Comparison of ENCODE assay signal across 8 mouse cellular contexts in genomic region chr7:4470275-4471178, GRCm38 (mm10). TPM values are rescaled to one million over a fixed set of nuclear protein-coding genes. Genes with fewer than 3 reads are reported as not detected.
DNase-seq lines count a peak whose midpoint lies in the region; ATAC-seq lines count a peak whose summit lies in the region.

No protein-coding gene starts in this region.

- peak overlapping the region; percentile 27; the same call in 1 of the 2 replicates for H3K9ac ChIP-seq in intestine, embryonic 14.5 days (ENCODE audit: low read length)
- peak overlapping the region; percentile 22; the same call in 1 of the 2 replicates for H3K9ac ChIP-seq in limb, embryonic 11.5 days (ENCODE audit: low read length)
- peak overlapping the region; percentile 66 for H3K9ac ChIP-seq in stomach, embryonic 16.5 days (ENCODE audit: low read length)

- peaks cover 4% of the 10 kb centered on the region; the same call in 1 of the 2 replicates for H3K4me1 ChIP-seq in intestine, embryonic 14.5 days (replicated peaks; ENCODE audit: control insufficient read depth, insufficient read depth, low read length)
- H3K4me1 ChIP-seq in limb, embryonic 11.5 days (ENCODE audit: control insufficient read depth, insufficient read depth, low read length) = peaks cover 3% of the 10 kb centered on the region; the same call in 1 of the 2 replicates
- peaks cover 17% of the 10 kb centered on the region for H3K4me1 ChIP-seq in midbrain, embryonic 10.5 days
- peaks cover 11% of the 10 kb centered on the region for H3K4me1 ChIP-seq in stomach, embryonic 16.5 days (ENCODE audit: control insufficient read depth, insufficient read depth, low read length)

- H3K27ac ChIP-seq in intestine, embryonic 14.5 days (ENCODE audit: low read depth) = no peak overlapping the region
- H3K27ac ChIP-seq in limb, embryonic 11.5 days (replicated peaks; ENCODE audit: low read depth, low read length) = no peak overlapping the region
- no peak overlapping the region for H3K27ac ChIP-seq in midbrain, embryonic 10.5 days (replicated peaks)
- no peak overlapping the region for H3K27ac ChIP-seq in stomach, embryonic 16.5 days (ENCODE audit: low read length)

- WGBS in intestine, embryonic 14.5 days = 2% methylated on average over 35 of the region's 35 CpGs
- WGBS in limb, embryonic 11.5 days = 3% methylated on average over 35 of the region's 35 CpGs
- WGBS in midbrain, embryonic 10.5 days = 2% methylated on average over 35 of the region's 35 CpGs
- WGBS in stomach, embryonic 16.5 days = 3% methylated on average over 35 of the region's 35 CpGs

- H3K4me2 ChIP-seq in intestine, embryonic 14.5 days (ENCODE audit: low read length) = peak overlapping the region; percentile 94
- peak overlapping the region; percentile 54 for H3K4me2 ChIP-seq in limb, embryonic 11.5 days (ENCODE audit: low read depth, severe bottlenecking)
- H3K4me2 ChIP-seq in stomach, embryonic 16.5 days (ENCODE audit: low read depth, low read length) = peak overlapping the region; percentile 94

- no peaks in the 10 kb centered on the region for H3K36me3 ChIP-seq in intestine, embryonic 14.5 days (ENCODE audit: control insufficient read depth, insufficient read depth, low read length)
- no peaks in the 10 kb centered on the region for H3K36me3 ChIP-seq in limb, embryonic 11.5 days (ENCODE audit: control insufficient read depth, insufficient read depth, low read length)
- H3K36me3 ChIP-seq in midbrain, embryonic 10.5 days = no peaks in the 10 kb centered on the region
- H3K36me3 ChIP-seq in stomach, embryonic 16.5 days (ENCODE audit: control insufficient read depth, insufficient read depth, low read length) = no peaks in the 10 kb centered on the region

- no peaks in the 10 kb centered on the region for H3K9me3 ChIP-seq in intestine, embryonic 14.5 days (ENCODE audit: control insufficient read depth, low read length)
- H3K9me3 ChIP-seq in limb, embryonic 11.5 days (ENCODE audit: control insufficient read depth, low read length) = no peaks in the 10 kb centered on the region
- no peaks in the 10 kb centered on the region for H3K9me3 ChIP-seq in midbrain, embryonic 10.5 days (replicated peaks)
- H3K9me3 ChIP-seq in stomach, embryonic 16.5 days (replicated peaks; ENCODE audit: control insufficient read depth, low read length) = no peaks in the 10 kb centered on the region

- peak; percentile 51 for DNase-seq in cerebellum, adult 11 months
- DNase-seq in intestine, embryonic 14.5 days (ENCODE audit: low spot score) = peak; percentile 86
- DNase-seq in limb, embryonic 11.5 days (ENCODE audit: low spot score) = peak; percentile 78
- peak; percentile 72 for DNase-seq in midbrain, embryonic 10.5 days (ENCODE audit: low spot score)

- H3K27me3 ChIP-seq in intestine, embryonic 14.5 days (replicated peaks; ENCODE audit: control insufficient read depth, insufficient read depth, low read length) = peaks cover 35% of the 10 kb centered on the region
- peaks cover 35% of the 10 kb centered on the region for H3K27me3 ChIP-seq in limb, embryonic 11.5 days (ENCODE audit: control insufficient read depth, insufficient read depth, low read length)
- H3K27me3 ChIP-seq in midbrain, embryonic 10.5 days (ENCODE audit: low read depth, poor library complexity, severe bottlenecking) = peaks cover 71% of the 10 kb centered on the region
- H3K27me3 ChIP-seq in stomach, embryonic 16.5 days (ENCODE audit: control insufficient read depth, insufficient read depth, low read length) = peaks cover 9% of the 10 kb centered on the region; the same call in 1 of the 2 replicates

- ATAC-seq in cerebellum, adult (ENCODE audit: insufficient number of reproducible peaks, low FRiP score, low TSS enrichment) = no peak
- peak; percentile 34; the same call in 1 of the 2 replicates for ATAC-seq in common myeloid progenitor, adult 5-6 weeks (replicated peaks; ENCODE audit: low read depth, poor library complexity, severe bottlenecking)
- peak; percentile 15; the same call in 1 of the 2 replicates for ATAC-seq in granulocyte monocyte progenitor cell, adult 5-6 weeks (replicated peaks; ENCODE audit: poor library complexity, severe bottlenecking)
- peak; percentile 64 for ATAC-seq in intestine, embryonic 14.5 days (replicated peaks; ENCODE audit: low FRiP score, low TSS enrichment, low read depth)
- ATAC-seq in limb, embryonic 11.5 days (ENCODE audit: insufficient number of reproducible peaks, low FRiP score, low TSS enrichment, low read depth) = peak; percentile 4; the same call in 1 of the 2 replicates
- peak; percentile 63 for ATAC-seq in stomach, embryonic 16.5 days (ENCODE audit: insufficient read depth, low FRiP score)

- H3K4me3 ChIP-seq in intestine, embryonic 14.5 days (ENCODE audit: low read depth, low read length) = peak overlapping the region; percentile 44
- H3K4me3 ChIP-seq in limb, embryonic 11.5 days (ENCODE audit: low read depth, low read length) = peak overlapping the region; percentile 23
- peak overlapping the region; percentile 51 for H3K4me3 ChIP-seq in midbrain, embryonic 10.5 days
- H3K4me3 ChIP-seq in stomach, embryonic 16.5 days (replicated peaks; ENCODE audit: low read length) = peak overlapping the region; percentile 49

RNA-seq across cellular contexts. Expression of gene Eps8l1, which starts 10.1 kb away (rescaled TPM):
- 4.2 and 5.6 TPM in 2 replicates for total RNA-seq in common myeloid progenitor, adult 5-6 weeks (2017)
- total RNA-seq in granulocyte monocyte progenitor cell, adult 5-6 weeks (2014; fragmentation: Nextera tagmentation) = 5.0 and 7.7 TPM in 2 replicates
- total RNA-seq in granulocyte monocyte progenitor cell, adult 5-6 weeks (2017) = 1.6 and 7.1 TPM in 2 replicates
- polyA plus RNA-seq in intestine, embryonic 14.5 days (2014; fragmentation: Nextera tagmentation; extraction: Ambion mirVana) = 1.7 and 5.2 TPM in 2 replicates
- 3.4 and 6.7 TPM in 2 replicates for polyA plus RNA-seq in limb, embryonic 11.5 days (2014; fragmentation: Nextera tagmentation; extraction: Ambion mirVana)
- polyA plus RNA-seq in midbrain, embryonic 10.5 days (2016; fragmentation: Nextera tagmentation; extraction: Ambion mirVana) = 2.9 and 3.4 TPM in 2 replicates
- polyA plus RNA-seq in stomach, embryonic 16.5 days (2015; fragmentation: Nextera tagmentation; extraction: Ambion mirVana) = 12.1 and 15.0 TPM in 2 replicates

RNA-seq across cellular contexts. Expression of gene Rdh13, which starts 25.1 kb away (rescaled TPM):
- 14.0 and 15.1 TPM in 2 replicates for total RNA-seq in common myeloid progenitor, adult 5-6 weeks (2017)
- 9.1 and 12.1 TPM in 2 replicates for total RNA-seq in granulocyte monocyte progenitor cell, adult 5-6 weeks (2014; fragmentation: Nextera tagmentation)
- total RNA-seq in granulocyte monocyte progenitor cell, adult 5-6 weeks (2017) = 11.9 and 21.9 TPM in 2 replicates
- 34.5 and 38.3 TPM in 2 replicates for polyA plus RNA-seq in intestine, embryonic 14.5 days (2014; fragmentation: Nextera tagmentation; extraction: Ambion mirVana)
- 29.8 and 30.0 TPM in 2 replicates for polyA plus RNA-seq in limb, embryonic 11.5 days (2014; fragmentation: Nextera tagmentation; extraction: Ambion mirVana)
- polyA plus RNA-seq in midbrain, embryonic 10.5 days (2016; fragmentation: Nextera tagmentation; extraction: Ambion mirVana) = 34.9 and 35.8 TPM in 2 replicates
- 28.1 and 32.8 TPM in 2 replicates for polyA plus RNA-seq in stomach, embryonic 16.5 days (2015; fragmentation: Nextera tagmentation; extraction: Ambion mirVana)

RNA-seq across cellular contexts. Expression of gene Ppp1r12c, which starts 31.0 kb away (rescaled TPM):
- total RNA-seq in common myeloid progenitor, adult 5-6 weeks (2017) = 90.2 and 117 TPM in 2 replicates
- 92.2 and 131 TPM in 2 replicates for total RNA-seq in granulocyte monocyte progenitor cell, adult 5-6 weeks (2014; fragmentation: Nextera tagmentation)
- total RNA-seq in granulocyte monocyte progenitor cell, adult 5-6 weeks (2017) = 99.6 and 109 TPM in 2 replicates
- 53.4 and 58.7 TPM in 2 replicates for polyA plus RNA-seq in intestine, embryonic 14.5 days (2014; fragmentation: Nextera tagmentation; extraction: Ambion mirVana)
- polyA plus RNA-seq in limb, embryonic 11.5 days (2014; fragmentation: Nextera tagmentation; extraction: Ambion mirVana) = 40.9 and 46.0 TPM in 2 replicates
- polyA plus RNA-seq in midbrain, embryonic 10.5 days (2016; fragmentation: Nextera tagmentation; extraction: Ambion mirVana) = 33.5 and 40.4 TPM in 2 replicates
- polyA plus RNA-seq in stomach, embryonic 16.5 days (2015; fragmentation: Nextera tagmentation; extraction: Ambion mirVana) = 20.3 and 22.3 TPM in 2 replicates

RNA-seq across cellular contexts. Expression of gene Tnnt1, which starts 45.7 kb away (rescaled TPM):
- total RNA-seq in common myeloid progenitor, adult 5-6 weeks (2017) = 6.1 and 6.6 TPM in 2 replicates
- 7.3 and 16.1 TPM in 2 replicates for total RNA-seq in granulocyte monocyte progenitor cell, adult 5-6 weeks (2014; fragmentation: Nextera tagmentation)
- total RNA-seq in granulocyte monocyte progenitor cell, adult 5-6 weeks (2017) = 14.1 and 22.3 TPM in 2 replicates
- polyA plus RNA-seq in intestine, embryonic 14.5 days (2014; fragmentation: Nextera tagmentation; extraction: Ambion mirVana) = 18.6 and 21.1 TPM in 2 replicates
- 59.4 and 64.7 TPM in 2 replicates for polyA plus RNA-seq in limb, embryonic 11.5 days (2014; fragmentation: Nextera tagmentation; extraction: Ambion mirVana)
- polyA plus RNA-seq in midbrain, embryonic 10.5 days (2016; fragmentation: Nextera tagmentation; extraction: Ambion mirVana) = 4.7 and 6.0 TPM in 2 replicates
- 26.7 and 111 TPM in 2 replicates for polyA plus RNA-seq in stomach, embryonic 16.5 days (2015; fragmentation: Nextera tagmentation; extraction: Ambion mirVana)

RNA-seq across cellular contexts. Expression of gene Tnni3, which starts 53.5 kb away (rescaled TPM):
- 0.87 and 1.9 TPM in 2 replicates for total RNA-seq in common myeloid progenitor, adult 5-6 weeks (2017)
- total RNA-seq in granulocyte monocyte progenitor cell, adult 5-6 weeks (2014; fragmentation: Nextera tagmentation) = 17.0 TPM in 1 of 2 replicates, not detected in the other
- total RNA-seq in granulocyte monocyte progenitor cell, adult 5-6 weeks (2017) = 2.7 and 4.1 TPM in 2 replicates
- 1.5 and 1.7 TPM in 2 replicates for polyA plus RNA-seq in intestine, embryonic 14.5 days (2014; fragmentation: Nextera tagmentation; extraction: Ambion mirVana)
- 3.2 and 5.3 TPM in 2 replicates for polyA plus RNA-seq in limb, embryonic 11.5 days (2014; fragmentation: Nextera tagmentation; extraction: Ambion mirVana)
- polyA plus RNA-seq in midbrain, embryonic 10.5 days (2016; fragmentation: Nextera tagmentation; extraction: Ambion mirVana) = 2.0 and 2.3 TPM in 2 replicates
- 5.1 and 7.4 TPM in 2 replicates for polyA plus RNA-seq in stomach, embryonic 16.5 days (2015; fragmentation: Nextera tagmentation; extraction: Ambion mirVana)
